Mouse (Mus musculus) limb, embryonic 14.5 days (tissue): ENCODE measurements around the gene Pdk1. TPM values are rescaled to one million over a fixed set of nuclear protein-coding genes. Genes with fewer than 3 reads are reported as not detected.

ENCODE experiments used
- ATAC-seq: fragments of 200-750 bp; cut with Nextera tagmentation; 2 replicates; pipeline ENCODE4 v1.8.0; 2017; ENCODE audit warnings: low read depth, moderate number of reproducible peaks, moderate TSS enrichment; ENCODE audit not compliant: low FRiP score
- DNase-seq: peaks from one replicate; pipeline ENCODE4 v3.0.0-alpha.2; 2015; ENCODE audit warnings: low spot score
- H3K27ac ChIP-seq: fragments of 300-500 bp; sonication (generic); replicated peaks from 2 replicates; pipeline ENCODE4 v1.5.1; 2014; ENCODE audit warnings: low read depth, mild to moderate bottlenecking, low read length, moderate library complexity, mixed read lengths
- H3K27me3 ChIP-seq: fragments of 300-500 bp; sonication (generic); 2 replicates; pipeline ENCODE4 v1.6.1; 2014; ENCODE audit warnings: low read length, mixed read lengths; ENCODE audit not compliant: control insufficient read depth, insufficient read depth
- H3K36me3 ChIP-seq: fragments of 300-500 bp; sonication (generic); 2 replicates; pipeline ENCODE4 v1.6.1; 2014; ENCODE audit warnings: mild to moderate bottlenecking, low read length, moderate library complexity, mixed read lengths; ENCODE audit not compliant: control insufficient read depth, insufficient read depth
- H3K4me1 ChIP-seq: fragments of 300-500 bp; sonication (generic); 2 replicates; pipeline ENCODE4 v1.6.1; 2014; ENCODE audit warnings: antibody characterized with exemption, low read length, mixed read lengths; ENCODE audit not compliant: control insufficient read depth, insufficient read depth
- H3K4me2 ChIP-seq: fragments of 300-500 bp; sonication (generic); replicated peaks from 2 replicates; pipeline ENCODE4 v1.6.1; 2014; ENCODE audit warnings: low read depth, mild to moderate bottlenecking, low read length, moderate library complexity; ENCODE audit not compliant: severe bottlenecking
- H3K4me3 ChIP-seq: fragments of 300-500 bp; sonication (generic); replicated peaks from 2 replicates; pipeline ENCODE4 v1.5.1; 2014; ENCODE audit warnings: low read length
- H3K9ac ChIP-seq: fragments of 300-500 bp; sonication (generic); 2 replicates; pipeline ENCODE4 v1.6.1; 2014; ENCODE audit warnings: mild to moderate bottlenecking, low read depth, low read length, moderate library complexity; ENCODE audit not compliant: severe bottlenecking
- H3K9me3 ChIP-seq: fragments of 300-500 bp; sonication (generic); 2 replicates; pipeline ENCODE4 v1.6.1; 2016; ENCODE audit warnings: low read length; ENCODE audit not compliant: control insufficient read depth
- POLR2A ChIP-seq: fragments of 200-500 bp; IDR thresholded peaks from 2 replicates; pipeline ENCODE4 v1.8.0; 2012; ENCODE audit warnings: inconsistent platforms, mild to moderate bottlenecking, moderate library complexity, borderline replicate concordance; ENCODE audit not compliant: insufficient read depth, insufficient read length; ENCODE audit errors: extremely low read depth
- WGBS: fragments of 180-500 bp; shearing (Covaris S2); extraction: QIAGEN DNeasy Blood & Tissue Kit; methylation state at CpG from one replicate; pipeline ENCODE4 v1.1.7; 2014; 5-methylcytosine and 5-hydroxymethylcytosine counted together
- polyA plus RNA-seq, 2 experiments: library from polyadenylated mRNA; depleted of rRNA in 1 of 2; stranded (reverse) in 1 of 2; unstranded in 1 of 2; fragments of >200 nt; fragmentation: Nextera tagmentation in 1 of 2; extraction: Ambion mirVana in 1 of 2; gene quantifications; 2 replicates each; pipeline versions ENCODE4 v1.2.1 to v1.2.3; 2012 to 2014

The Pdk1 gene
- polyA plus RNA-seq, 2 experiments: 46.0 to 73.5 TPM

DNA sequence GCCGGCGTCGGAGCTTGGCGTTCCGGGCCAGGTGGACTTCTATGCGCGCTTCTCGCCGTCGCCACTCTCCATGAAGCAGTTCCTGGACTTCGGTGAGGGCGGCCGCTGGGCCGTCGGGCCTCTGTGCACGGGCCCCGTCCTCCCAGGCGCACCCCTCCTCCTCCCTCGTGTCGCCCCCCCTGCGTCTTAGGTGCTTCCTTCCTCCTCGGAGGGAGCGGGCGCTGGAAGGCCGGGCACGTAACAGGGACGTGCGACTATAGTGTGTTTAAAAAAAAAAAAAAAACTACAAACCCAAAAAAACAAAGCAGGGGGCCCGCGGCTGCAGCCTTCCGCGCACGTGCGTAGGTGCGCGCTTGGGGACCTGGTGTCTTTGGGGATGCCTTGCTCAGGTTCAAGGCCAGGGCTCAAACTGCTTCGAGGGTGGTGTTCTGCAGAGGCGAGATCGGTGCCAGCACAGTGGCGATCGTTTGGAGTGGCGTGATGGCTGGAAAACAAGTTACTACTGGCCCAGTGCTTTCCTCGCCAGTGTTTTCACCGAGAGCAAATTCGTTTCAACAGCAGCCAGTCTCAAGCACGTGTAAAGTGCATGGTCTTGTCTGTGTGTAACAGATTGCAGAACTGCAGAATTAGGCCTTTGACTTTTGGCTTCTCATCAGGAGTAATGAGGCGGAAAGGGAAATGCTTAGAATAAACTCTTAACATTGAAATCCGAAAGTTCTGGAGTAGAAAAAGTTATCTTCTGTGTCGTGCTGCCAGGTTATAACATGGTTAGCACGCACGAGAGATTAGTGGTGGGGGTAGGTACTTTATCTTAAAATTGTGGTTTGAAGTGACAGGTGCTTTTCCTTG, 674 bp downstream of the Pdk1 start:
- H3K27me3 ChIP-seq: no peaks in the 10 kb centered on the region
- peak overlapping the region; percentile 88 for H3K9ac ChIP-seq
- peaks cover 6% of the 10 kb centered on the region for H3K4me1 ChIP-seq
- H3K36me3 ChIP-seq: peaks cover 12% of the 10 kb centered on the region
- peak overlapping the region; percentile 89 for H3K4me2 ChIP-seq
- no peaks in the 10 kb centered on the region for H3K9me3 ChIP-seq
- no peak for TF ChIP-seq POLR2A
- DNase-seq: peak; percentile 9
- 4% methylated on average over 49 of the region's 51 CpGs for WGBS
- H3K27ac ChIP-seq: peak overlapping the region; percentile 96
- peak overlapping the region; percentile 90 for H3K4me3 ChIP-seq
- peak; percentile 63 for ATAC-seq

GRCm38 (mm10) chr2:71874422-71874821, 1.4 kb downstream of the Pdk1 start:
- no peak for ATAC-seq
- TF ChIP-seq POLR2A: no peak
- peak overlapping the region; percentile 89 for H3K4me2 ChIP-seq
- peaks cover 6% of the 10 kb centered on the region for H3K4me1 ChIP-seq
- no peaks in the 10 kb centered on the region for H3K9me3 ChIP-seq
- no peaks in the 10 kb centered on the region for H3K27me3 ChIP-seq
- DNase-seq: no peak
- peaks cover 12% of the 10 kb centered on the region for H3K36me3 ChIP-seq
- H3K9ac ChIP-seq: 0 out of 2 replicates have a peak overlapping the region, but pooled peaks have one; percentile 14
- no peak overlapping the region for H3K27ac ChIP-seq
- WGBS: 79% methylated on average over 2 of the region's 2 CpGs
- peak overlapping the region; percentile 90 for H3K4me3 ChIP-seq

DNA sequence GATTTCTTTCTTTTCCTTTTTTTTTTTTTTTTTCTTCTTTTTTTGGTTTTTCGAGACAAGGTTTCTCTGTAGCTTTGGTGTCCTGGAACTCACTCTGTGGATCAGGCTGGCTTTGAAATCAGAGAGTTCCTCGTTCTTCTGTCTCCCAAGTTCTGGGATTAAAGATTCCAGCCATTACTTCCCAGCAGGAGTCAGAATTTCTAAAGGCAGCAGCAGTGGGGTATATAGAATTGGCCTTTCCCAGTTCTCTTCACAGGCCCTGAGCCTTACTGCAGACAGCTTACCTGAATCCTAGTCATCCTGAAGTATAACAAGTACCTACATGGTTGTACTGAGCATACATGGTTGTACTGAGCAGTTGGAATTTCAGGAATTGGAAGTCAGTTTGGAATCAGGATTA, 1.8 kb downstream of the Pdk1 start:
- peak overlapping the region; percentile 89 for H3K4me2 ChIP-seq
- H3K9ac ChIP-seq: peak overlapping the region; percentile 14; the same call in 1 of the 2 replicates
- peaks cover 6% of the 10 kb centered on the region for H3K4me1 ChIP-seq
- no peaks in the 10 kb centered on the region for H3K27me3 ChIP-seq
- ATAC-seq: no peak
- H3K4me3 ChIP-seq: peak overlapping the region; percentile 3; the same call in 1 of the 2 replicates
- 52% methylated on average over 2 of the region's 2 CpGs for WGBS
- H3K27ac ChIP-seq: no peak overlapping the region
- no peaks in the 10 kb centered on the region for H3K9me3 ChIP-seq
- no peak for TF ChIP-seq POLR2A
- peaks cover 15% of the 10 kb centered on the region for H3K36me3 ChIP-seq
- no peak for DNase-seq

DNA sequence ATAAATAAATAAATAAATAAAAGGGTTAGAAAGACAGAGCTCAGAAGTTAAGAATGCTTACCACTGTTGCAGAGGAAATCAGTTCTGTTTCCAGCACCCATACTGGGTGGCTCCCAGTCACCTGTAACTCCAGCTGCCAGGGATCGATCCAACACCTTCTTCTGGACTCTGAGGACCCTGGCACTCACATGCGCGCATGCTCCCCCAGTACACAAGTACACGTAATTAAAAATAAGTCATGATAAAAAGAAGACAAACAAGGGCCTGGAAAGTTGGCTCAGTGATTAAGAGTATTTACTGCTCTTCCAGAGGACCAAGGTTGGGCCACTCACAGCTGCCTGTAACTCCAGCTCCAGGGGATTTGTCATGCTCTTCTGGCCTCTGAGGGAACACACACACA, 4.8 kb downstream of the Pdk1 start:
- H3K36me3 ChIP-seq: peaks cover 37% of the 10 kb centered on the region
- WGBS: 83% methylated on average over 4 of the region's 4 CpGs
- ATAC-seq: no peak

GRCm38 (mm10) chr2:71878441-71878840, 5.4 kb downstream of the Pdk1 start:
- no peaks in the 10 kb centered on the region for H3K9me3 ChIP-seq
- TF ChIP-seq POLR2A: no peak
- H3K27ac ChIP-seq: no peak overlapping the region
- H3K4me1 ChIP-seq: peaks cover 6% of the 10 kb centered on the region
- ATAC-seq: no peak
- H3K36me3 ChIP-seq: peaks cover 42% of the 10 kb centered on the region
- no peak overlapping the region for H3K4me2 ChIP-seq
- DNase-seq: no peak
- no peaks in the 10 kb centered on the region for H3K27me3 ChIP-seq
- H3K4me3 ChIP-seq: no peak overlapping the region
- WGBS: 74% methylated on average over 2 of the region's 2 CpGs
- H3K9ac ChIP-seq: no peak overlapping the region

More for the DNA sequence above, 4.8 kb downstream of the Pdk1 start:
- Histone ChIP-seq H3K4me2 (no peak overlapping the region), H3K4me1 (peaks cover 6% of the 10 kb centered on the region), H3K27ac (no peak overlapping the region), H3K9ac (no peak overlapping the region), H3K4me3 (no peak overlapping the region), H3K9me3 (no peaks in the 10 kb centered on the region), H3K27me3 (no peaks in the 10 kb centered on the region)
- DNase-seq: no peak
- no peak for TF ChIP-seq POLR2A

DNA sequence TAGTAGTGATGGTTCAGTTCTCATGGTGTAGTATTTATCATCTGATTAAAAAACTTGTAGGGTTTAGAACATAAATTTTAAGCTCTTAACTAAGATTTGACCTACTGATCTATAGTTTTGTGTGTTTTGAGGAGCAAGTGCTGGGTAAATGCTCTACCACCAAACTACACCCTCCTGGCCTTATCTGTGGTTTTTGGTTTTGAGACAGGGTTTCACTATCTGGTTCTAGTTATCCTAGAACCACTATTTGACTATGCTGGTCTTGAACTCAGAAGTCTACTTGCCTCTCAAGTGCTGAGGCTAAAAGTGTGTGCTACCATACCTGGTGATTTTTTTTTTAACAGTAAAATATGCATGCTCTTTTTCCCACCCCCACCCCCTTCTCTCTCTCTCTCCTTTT, 5.9 kb downstream of the Pdk1 start:
- no peaks in the 10 kb centered on the region for H3K27me3 ChIP-seq
- H3K9ac ChIP-seq: no peak overlapping the region
- peaks cover 47% of the 10 kb centered on the region for H3K36me3 ChIP-seq
- no peak overlapping the region for H3K4me3 ChIP-seq
- no peaks in the 10 kb centered on the region for H3K9me3 ChIP-seq
- DNase-seq (no peak), ATAC-seq (no peak)
- H3K4me2 ChIP-seq: no peak overlapping the region
- no peak for TF ChIP-seq POLR2A
- H3K4me1 ChIP-seq: peaks cover 6% of the 10 kb centered on the region
- no peak overlapping the region for H3K27ac ChIP-seq
